Mouse (Mus musculus): ENCODE measurements around the gene Kcng1. TPM values are rescaled to one million over a fixed set of nuclear protein-coding genes. Genes with fewer than 3 reads are reported as not detected.

The Kcng1 gene
- polyA plus RNA-seq (2012; fragmentation: generic; extraction: Trizol), result not detected
- long read RNA-seq, experiment 1, result 0 reads
- long read RNA-seq, experiment 2, result 0 reads

DNA sequence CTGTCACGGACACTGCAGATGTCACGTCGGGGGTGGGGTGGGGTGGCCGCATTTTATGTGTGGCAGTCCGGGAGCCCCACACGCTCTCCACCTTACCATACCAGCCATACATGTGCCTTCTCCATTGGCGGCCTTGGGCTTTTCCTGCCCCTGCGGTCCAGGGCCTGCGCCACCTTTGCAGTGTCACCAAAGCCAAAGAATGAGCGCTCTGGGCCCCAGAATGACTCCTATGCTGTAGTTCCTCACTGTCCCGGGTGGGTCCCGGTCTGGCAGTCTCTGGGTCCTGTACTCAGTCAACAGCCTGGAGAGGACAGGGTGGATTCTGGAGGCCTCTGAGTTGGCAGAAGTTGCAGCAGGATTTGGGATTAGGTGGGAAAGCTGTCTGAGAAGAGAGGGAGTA is at the start of gene Kcng1:
Gene Kcng1, minus strand, starts transcription at position 155 of the 400 bp plus-strand sequence.
- no peaks in the 10 kb centered on the region for H3K79me2 ChIP-seq (ENCODE audit: control insufficient read depth, insufficient read depth)
- H3K36me3 ChIP-seq (ENCODE audit: control insufficient read depth, insufficient read depth), result no peaks in the 10 kb centered on the region
- TF ChIP-seq USF1 (IDR thresholded peaks at IDR 0.05; ENCODE audit: low read depth) (no peak), MYOD1 (IDR thresholded peaks at IDR 0.05; ENCODE audit: control insufficient read depth, insufficient read length, low read depth) (no peak), FOSL1 (IDR thresholded peaks at IDR 0.05; ENCODE audit: insufficient read depth, low read length, poor library complexity, severe bottlenecking) (no peak)
- peaks cover 66% of the 10 kb centered on the region for H3K27me3 ChIP-seq (ENCODE audit: control insufficient read depth, insufficient read depth, insufficient read length)
- no peak within 1 kb of the TSS for H3ac ChIP-seq (ENCODE audit: control insufficient read depth, insufficient read length, low read depth)
- no peaks in the 10 kb centered on the region for H3K79me3 ChIP-seq (ENCODE audit: low read depth)
- H3K4me3 ChIP-seq (ENCODE audit: insufficient read depth, poor library complexity, severe bottlenecking), result no peak within 1 kb of the TSS

DNA sequence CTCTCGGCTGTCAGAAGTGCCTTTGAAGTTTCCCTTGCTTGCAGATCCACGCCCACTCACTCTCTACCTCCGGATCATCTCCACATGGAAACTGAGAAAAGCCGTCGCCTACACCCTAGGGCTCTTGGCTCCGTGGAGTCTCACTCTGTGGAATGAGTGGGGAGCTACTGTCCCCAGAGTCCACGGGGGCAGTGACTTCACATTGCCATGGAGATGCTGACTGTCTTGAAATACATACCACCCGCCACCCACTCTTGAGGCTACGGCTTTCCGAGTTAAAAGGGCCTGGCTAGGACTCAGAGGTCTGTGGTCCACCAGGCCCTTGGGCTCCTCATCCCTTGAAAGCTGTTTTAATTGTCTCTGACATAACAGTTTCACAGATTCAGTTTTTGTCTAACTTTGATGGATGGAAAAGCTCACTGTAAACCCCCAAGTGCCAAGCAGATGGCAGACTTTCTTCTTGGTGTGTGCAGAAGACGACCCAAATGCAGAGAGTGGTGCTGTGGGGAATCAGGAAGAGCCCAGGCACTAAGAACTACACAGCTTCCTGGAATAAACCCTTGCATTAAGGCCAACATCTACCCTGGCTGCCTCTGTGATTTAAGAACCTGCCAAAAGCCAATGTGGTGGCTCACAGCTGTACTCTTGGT is 49.0 kb upstream of the Kcng1 start:
- H3K36me3 ChIP-seq (ENCODE audit: control insufficient read depth, insufficient read depth), result no peaks in the 10 kb centered on the region
- H3K27me3 ChIP-seq (ENCODE audit: control insufficient read depth, insufficient read depth, insufficient read length), result peaks cover 30% of the 10 kb centered on the region
- no peak overlapping the region for H3K4me3 ChIP-seq (ENCODE audit: insufficient read depth, poor library complexity, severe bottlenecking)
- H3K79me2 ChIP-seq (ENCODE audit: control insufficient read depth, insufficient read depth), result no peaks in the 10 kb centered on the region
- no peak for TF ChIP-seq MAX (IDR thresholded peaks at IDR 0.05)
- no peak for TF ChIP-seq CEBPB (IDR thresholded peaks at IDR 0.05; ENCODE audit: low read depth)
- TF ChIP-seq USF1 (IDR thresholded peaks at IDR 0.05; ENCODE audit: low read depth), result no peak
- H3K79me3 ChIP-seq (ENCODE audit: low read depth), result no peaks in the 10 kb centered on the region
- H3ac ChIP-seq (ENCODE audit: control insufficient read depth, insufficient read length, low read depth), result no peak overlapping the region

DNA sequence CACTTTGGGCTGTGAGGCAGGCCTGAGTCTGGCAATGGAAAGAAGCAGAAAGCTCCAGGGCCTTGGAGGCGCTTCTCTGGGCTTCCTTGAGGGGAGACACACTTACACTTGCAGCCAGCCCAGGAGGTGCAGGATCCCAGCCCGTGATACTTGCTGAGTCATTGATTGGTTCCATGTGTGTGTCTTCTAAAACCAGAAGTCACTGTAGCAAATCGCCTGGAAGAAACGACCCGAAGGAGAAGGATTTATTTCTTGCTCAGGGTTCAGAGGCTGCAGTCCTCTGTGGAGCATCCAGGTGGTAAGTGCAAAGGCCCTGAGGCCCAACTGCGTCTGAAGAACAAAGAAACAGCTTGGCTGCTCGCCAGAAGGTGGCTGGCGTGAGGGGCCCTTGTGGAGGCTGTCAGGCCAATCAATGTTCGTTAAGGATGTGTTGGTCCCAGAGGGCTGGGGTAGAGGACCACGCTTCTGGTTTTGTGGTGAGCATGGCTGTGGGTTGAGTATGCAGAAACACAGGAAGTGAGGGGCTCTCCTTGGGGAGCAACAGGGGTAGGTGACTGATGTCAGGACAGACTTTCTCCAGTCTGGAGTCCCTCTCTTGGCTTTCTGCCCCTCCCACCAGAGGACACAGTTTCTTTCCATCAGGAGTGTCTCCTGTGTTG is 40.3 kb upstream of the Kcng1 start:
- Histone ChIP-seq H3K79me3 (ENCODE audit: low read depth) (no peaks in the 10 kb centered on the region), H3K79me2 (ENCODE audit: control insufficient read depth, insufficient read depth) (no peaks in the 10 kb centered on the region), H3K27me3 (ENCODE audit: control insufficient read depth, insufficient read depth, insufficient read length) (peaks cover 51% of the 10 kb centered on the region), H3K36me3 (ENCODE audit: control insufficient read depth, insufficient read depth) (no peaks in the 10 kb centered on the region), H3ac (ENCODE audit: control insufficient read depth, insufficient read length, low read depth) (no peak overlapping the region), H3K4me3 (ENCODE audit: insufficient read depth, poor library complexity, severe bottlenecking) (no peak overlapping the region)
- no peak for TF ChIP-seq MYOG (IDR thresholded peaks at IDR 0.05; ENCODE audit: control insufficient read depth, extremely low read depth, insufficient read length)
- TF ChIP-seq MAX (IDR thresholded peaks at IDR 0.05), result no peak
- no peak for TF ChIP-seq MYOD1 (IDR thresholded peaks at IDR 0.05; ENCODE audit: control insufficient read depth, insufficient read length, low read depth)
- TF ChIP-seq CTCF (IDR thresholded peaks at IDR 0.05; ENCODE audit: control insufficient read depth, insufficient read depth, insufficient read length), result no peak
- TF ChIP-seq USF1 (IDR thresholded peaks at IDR 0.05; ENCODE audit: low read depth), result no peak
- no peak for TF ChIP-seq CEBPB (IDR thresholded peaks at IDR 0.05; ENCODE audit: low read depth)
- no peak for TF ChIP-seq FOSL1 (IDR thresholded peaks at IDR 0.05; ENCODE audit: insufficient read depth, low read length, poor library complexity, severe bottlenecking)

DNA sequence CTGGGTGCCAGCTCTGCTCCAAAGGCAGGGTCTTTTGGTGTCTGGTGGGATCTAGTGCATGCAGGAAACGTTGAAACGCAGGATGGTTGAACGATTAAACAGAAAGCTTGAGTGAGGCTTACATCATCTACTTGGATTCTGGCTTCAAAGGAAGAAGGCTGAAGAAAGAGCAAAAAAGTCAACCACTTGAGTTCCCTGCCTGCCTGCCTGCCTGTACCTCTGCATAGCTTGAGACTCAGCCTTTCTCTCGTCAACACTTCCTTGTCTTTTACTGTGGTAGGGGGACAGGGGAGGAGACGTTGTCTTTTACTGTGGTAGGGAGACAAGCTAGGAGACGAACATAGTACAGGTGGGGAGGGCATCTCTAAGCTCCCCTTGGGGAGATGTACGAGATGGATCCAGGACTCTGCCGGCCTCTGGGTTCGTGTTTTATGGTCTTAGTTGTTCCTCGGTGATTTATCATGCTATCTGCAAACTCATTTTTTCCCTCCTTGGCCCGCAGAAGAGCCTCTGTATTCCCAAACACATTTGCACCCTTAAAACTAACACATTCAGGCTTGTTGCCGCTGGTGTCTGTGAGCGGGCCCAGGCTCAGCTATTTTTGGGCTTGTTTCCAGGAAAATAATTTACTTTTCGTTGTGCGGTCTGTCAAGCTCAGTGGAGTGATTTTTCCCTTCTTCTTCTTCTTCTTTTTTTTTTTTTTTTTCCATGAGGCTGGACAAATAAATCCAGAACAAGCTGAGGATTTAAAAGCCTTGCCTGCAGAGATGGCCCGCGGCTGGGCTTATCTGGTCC is 39.0 kb upstream of the Kcng1 start:
- Histone ChIP-seq H3K36me3 (ENCODE audit: control insufficient read depth, insufficient read depth) (no peaks in the 10 kb centered on the region), H3K4me3 (ENCODE audit: insufficient read depth, poor library complexity, severe bottlenecking) (no peak overlapping the region), H3K79me3 (ENCODE audit: low read depth) (no peaks in the 10 kb centered on the region), H3K79me2 (ENCODE audit: control insufficient read depth, insufficient read depth) (no peaks in the 10 kb centered on the region), H3ac (ENCODE audit: control insufficient read depth, insufficient read length, low read depth) (no peak overlapping the region), H3K27me3 (ENCODE audit: control insufficient read depth, insufficient read depth, insufficient read length) (peaks cover 57% of the 10 kb centered on the region)
- TF ChIP-seq MYOD1 (IDR thresholded peaks at IDR 0.05; ENCODE audit: control insufficient read depth, insufficient read length, low read depth), result no peak

GRCm38 (mm10) chr2:168314646-168315446 is 33.3 kb upstream of the Kcng1 start:
- TF ChIP-seq MYOG (IDR thresholded peaks at IDR 0.05; ENCODE audit: control insufficient read depth, extremely low read depth, insufficient read length) (no peak), CEBPB (IDR thresholded peaks at IDR 0.05; ENCODE audit: low read depth) (no peak), USF1 (IDR thresholded peaks at IDR 0.05; ENCODE audit: low read depth) (no peak), CTCF (IDR thresholded peaks at IDR 0.05; ENCODE audit: control insufficient read depth, insufficient read depth, insufficient read length) (no peak), MYOD1 (IDR thresholded peaks at IDR 0.05; ENCODE audit: control insufficient read depth, insufficient read length, low read depth) (no peak), FOSL1 (IDR thresholded peaks at IDR 0.05; ENCODE audit: insufficient read depth, low read length, poor library complexity, severe bottlenecking) (no peak)
- Histone ChIP-seq H3ac (ENCODE audit: control insufficient read depth, insufficient read length, low read depth) (no peak overlapping the region), H3K27me3 (ENCODE audit: control insufficient read depth, insufficient read depth, insufficient read length) (peaks cover 54% of the 10 kb centered on the region), H3K36me3 (ENCODE audit: control insufficient read depth, insufficient read depth) (no peaks in the 10 kb centered on the region), H3K4me3 (ENCODE audit: insufficient read depth, poor library complexity, severe bottlenecking) (no peak overlapping the region), H3K79me2 (ENCODE audit: control insufficient read depth, insufficient read depth) (no peaks in the 10 kb centered on the region), H3K79me3 (ENCODE audit: low read depth) (no peaks in the 10 kb centered on the region)

Data from C2C12 (cell line).